Mouse (Mus musculus): Measurements from ENCODE around the gene Spint4.

- TF ChIP-seq POLR2A (IDR thresholded peaks at IDR 0.05; ENCODE audit: borderline replicate concordance, extremely low read depth, insufficient read depth, insufficient read length, poor library complexity, severe bottlenecking): no peak
- no peak for TF ChIP-seq CTCF (IDR thresholded peaks at IDR 0.05; ENCODE audit: borderline replicate concordance, extremely low read depth, insufficient read depth, insufficient read length)
These were observed 48.4 kb downstream of the Spint4 start for GRCm38 (mm10) chr2:164746693-164747092.
